Mouse (Mus musculus) bone marrow macrophage, adult 2 months (primary cell): ENCODE measurements around the gene Ydjc.

ENCODE experiments used
- CTCF ChIP-seq: IDR thresholded peaks from 2 replicates; pipeline ENCODE4 v1.5.1; 2012; ENCODE audit warnings: low read depth, mild to moderate bottlenecking, low read length, moderate library complexity
- POLR2A ChIP-seq: IDR thresholded peaks from 2 replicates; pipeline ENCODE4 v1.6.1; 2012; ENCODE audit warnings: mild to moderate bottlenecking, low read depth, low read length, borderline replicate concordance

DNA sequence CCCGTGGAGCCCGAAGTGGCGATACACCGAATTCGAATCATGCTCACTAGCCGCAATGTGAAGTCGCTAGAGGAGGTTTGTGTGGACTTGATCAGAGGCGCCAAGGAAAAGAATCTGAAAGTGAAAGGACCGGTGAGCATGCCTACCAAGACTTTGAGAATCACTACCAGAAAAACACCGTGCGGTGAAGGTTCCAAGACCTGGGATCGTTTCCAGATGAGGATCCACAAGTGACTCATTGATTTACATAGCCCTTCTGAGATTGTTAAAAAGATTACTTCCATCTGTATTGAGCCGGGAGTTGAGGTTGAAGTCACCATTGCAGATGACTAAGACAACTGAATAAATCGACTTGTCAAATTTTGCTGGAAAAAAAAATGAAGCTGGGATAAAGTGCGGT is 7.1 kb upstream of the Ydjc start:
- TF ChIP-seq POLR2A (no peak), CTCF (no peak)
